Mouse (Mus musculus) limb, embryonic 14.5 days (tissue): ENCODE data around the gene Ubald2. TPM values are rescaled to one million over a fixed set of nuclear protein-coding genes. Genes with fewer than 3 reads are reported as not detected.

Experiments used
- ATAC-seq: fragments of 200-750 bp; cut with Nextera tagmentation; 2 replicates; pipeline ENCODE4 v1.8.0; 2017; ENCODE audit warnings: low read depth, moderate number of reproducible peaks, moderate TSS enrichment; ENCODE audit not compliant: low FRiP score
- DNase-seq: peaks from one replicate; pipeline ENCODE4 v3.0.0-alpha.2; 2015; ENCODE audit warnings: low spot score
- H3K27ac ChIP-seq: fragments of 300-500 bp; sonication (generic); replicated peaks from 2 replicates; pipeline ENCODE4 v1.5.1; 2014; ENCODE audit warnings: low read depth, mild to moderate bottlenecking, low read length, moderate library complexity, mixed read lengths
- H3K27me3 ChIP-seq: fragments of 300-500 bp; sonication (generic); 2 replicates; pipeline ENCODE4 v1.6.1; 2014; ENCODE audit warnings: low read length, mixed read lengths; ENCODE audit not compliant: control insufficient read depth, insufficient read depth
- H3K36me3 ChIP-seq: fragments of 300-500 bp; sonication (generic); 2 replicates; pipeline ENCODE4 v1.6.1; 2014; ENCODE audit warnings: mild to moderate bottlenecking, low read length, moderate library complexity, mixed read lengths; ENCODE audit not compliant: control insufficient read depth, insufficient read depth
- H3K4me1 ChIP-seq: fragments of 300-500 bp; sonication (generic); 2 replicates; pipeline ENCODE4 v1.6.1; 2014; ENCODE audit warnings: antibody characterized with exemption, low read length, mixed read lengths; ENCODE audit not compliant: control insufficient read depth, insufficient read depth
- H3K4me2 ChIP-seq: fragments of 300-500 bp; sonication (generic); replicated peaks from 2 replicates; pipeline ENCODE4 v1.6.1; 2014; ENCODE audit warnings: low read depth, mild to moderate bottlenecking, low read length, moderate library complexity; ENCODE audit not compliant: severe bottlenecking
- H3K4me3 ChIP-seq: fragments of 300-500 bp; sonication (generic); replicated peaks from 2 replicates; pipeline ENCODE4 v1.5.1; 2014; ENCODE audit warnings: low read length
- H3K9ac ChIP-seq: fragments of 300-500 bp; sonication (generic); 2 replicates; pipeline ENCODE4 v1.6.1; 2014; ENCODE audit warnings: mild to moderate bottlenecking, low read depth, low read length, moderate library complexity; ENCODE audit not compliant: severe bottlenecking
- H3K9me3 ChIP-seq: fragments of 300-500 bp; sonication (generic); 2 replicates; pipeline ENCODE4 v1.6.1; 2016; ENCODE audit warnings: low read length; ENCODE audit not compliant: control insufficient read depth
- POLR2A ChIP-seq: fragments of 200-500 bp; IDR thresholded peaks from 2 replicates; pipeline ENCODE4 v1.8.0; 2012; ENCODE audit warnings: inconsistent platforms, mild to moderate bottlenecking, moderate library complexity, borderline replicate concordance; ENCODE audit not compliant: insufficient read depth, insufficient read length; ENCODE audit errors: extremely low read depth
- WGBS: fragments of 180-500 bp; shearing (Covaris S2); extraction: QIAGEN DNeasy Blood & Tissue Kit; methylation state at CpG from one replicate; pipeline ENCODE4 v1.1.7; 2014; 5-methylcytosine and 5-hydroxymethylcytosine counted together
- polyA plus RNA-seq, 2 experiments: library from polyadenylated mRNA; depleted of rRNA in 1 of 2; stranded (reverse) in 1 of 2; unstranded in 1 of 2; fragments of >200 nt; fragmentation: Nextera tagmentation in 1 of 2; extraction: Ambion mirVana in 1 of 2; gene quantifications; 2 replicates each; pipeline versions ENCODE4 v1.2.1 to v1.2.3; 2012 to 2014

The Ubald2 gene
- polyA plus RNA-seq, 2 experiments: 46.2 to 131 TPM

DNA sequence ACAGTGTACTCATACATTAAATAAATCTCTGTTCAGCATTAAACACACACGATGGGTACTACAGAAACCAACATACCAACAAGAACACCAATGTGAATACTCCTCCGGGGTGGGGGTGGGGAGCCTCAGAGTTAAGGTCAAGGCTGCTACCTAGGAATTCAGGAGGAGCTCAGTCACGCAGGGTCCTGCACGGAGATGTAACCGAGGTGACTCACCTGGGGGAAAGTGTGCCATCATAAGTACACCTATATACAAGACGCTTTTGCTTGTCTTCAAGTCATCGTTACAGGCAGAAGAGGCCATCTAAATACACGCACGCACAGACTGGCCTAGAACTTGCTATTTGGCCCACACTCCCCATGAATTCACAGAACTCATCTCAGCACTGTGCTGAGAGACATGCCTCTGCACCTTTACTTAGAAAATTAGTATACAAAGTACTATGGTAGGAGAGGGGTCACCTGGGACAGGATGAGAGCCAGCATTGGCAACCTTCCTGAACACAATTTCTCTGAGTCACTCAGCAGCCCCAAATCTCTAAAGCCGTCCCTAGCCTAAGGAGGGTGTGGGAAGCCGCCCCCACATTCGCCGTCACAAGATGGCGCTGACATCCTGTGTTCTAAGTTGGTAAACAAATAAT, 44.9 kb upstream of the Ubald2 start:
- H3K9ac ChIP-seq: no peak overlapping the region
- H3K4me1 ChIP-seq: peaks cover 15% of the 10 kb centered on the region
- 0 out of 2 replicates have a peak, but pooled peaks have one; percentile 45 for ATAC-seq
- H3K4me3 ChIP-seq: no peak overlapping the region
- no peak overlapping the region for H3K27ac ChIP-seq
- no peak overlapping the region for H3K4me2 ChIP-seq
- H3K27me3 ChIP-seq: no peaks in the 10 kb centered on the region
- TF ChIP-seq POLR2A: no peak
- 64% methylated on average over 14 of the region's 14 CpGs for WGBS
- H3K9me3 ChIP-seq: no peaks in the 10 kb centered on the region
- no peaks in the 10 kb centered on the region; the same call in 1 of the 2 replicates for H3K36me3 ChIP-seq
- peak; percentile 49 for DNase-seq

- no peak for TF ChIP-seq POLR2A
- no peak for DNase-seq
- H3K36me3 ChIP-seq: peaks cover 14% of the 10 kb centered on the region
- H3K4me3 ChIP-seq: no peak overlapping the region
- H3K27ac ChIP-seq: no peak overlapping the region
- H3K9ac ChIP-seq: no peak overlapping the region
- no peak for ATAC-seq
- no peaks in the 10 kb centered on the region for H3K4me1 ChIP-seq
- H3K27me3 ChIP-seq: no peaks in the 10 kb centered on the region
- no peaks in the 10 kb centered on the region for H3K9me3 ChIP-seq
- 82% methylated on average over 4 of the region's 4 CpGs for WGBS
- no peak overlapping the region for H3K4me2 ChIP-seq
Observed at GRCm38 (mm10) chr11:116394769-116395168, 39.1 kb upstream of the Ubald2 start.

DNA sequence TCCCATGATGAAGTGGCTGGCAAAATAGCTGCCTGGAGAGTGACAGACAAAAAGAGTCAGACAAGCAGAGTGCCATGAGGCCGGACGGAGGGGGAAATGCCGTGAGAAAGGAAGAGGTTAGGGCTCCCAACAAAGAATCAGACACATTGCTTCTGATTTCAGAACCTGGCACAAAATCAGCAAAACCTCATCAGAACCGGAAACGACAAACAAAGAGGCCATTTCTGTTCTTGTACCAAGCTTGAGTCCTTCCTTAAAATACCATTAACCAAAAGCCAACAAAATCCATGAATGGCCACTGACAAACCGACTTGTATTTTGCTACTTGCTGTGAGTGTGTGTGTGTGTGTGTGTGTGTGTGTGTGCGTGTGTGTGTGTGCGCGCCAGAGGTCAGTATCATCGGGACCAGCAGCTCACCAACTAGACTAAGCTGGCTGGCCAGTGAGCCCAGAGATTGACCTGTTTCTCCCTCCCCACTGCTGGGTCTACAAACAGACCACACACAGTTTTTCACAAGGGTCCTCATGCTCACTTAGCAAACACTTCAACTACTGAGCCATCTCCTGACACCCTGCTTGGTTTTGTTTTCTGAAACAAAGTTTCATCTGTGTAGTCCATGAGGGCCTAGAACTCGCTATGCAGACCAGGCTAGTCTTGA, 37.5 kb upstream of the Ubald2 start:
- Histone ChIP-seq H3K4me2 (no peak overlapping the region), H3K36me3 (peaks cover 14% of the 10 kb centered on the region), H3K4me1 (no peaks in the 10 kb centered on the region), H3K9ac (no peak overlapping the region), H3K9me3 (no peaks in the 10 kb centered on the region), H3K27me3 (no peaks in the 10 kb centered on the region), H3K4me3 (no peak overlapping the region), H3K27ac (no peak overlapping the region)
- 91% methylated on average over 11 of the region's 11 CpGs for WGBS
- no peak for ATAC-seq
- TF ChIP-seq POLR2A: no peak
- no peak for DNase-seq

GRCm38 (mm10) chr11:116396934-116397330, 37.0 kb upstream of the Ubald2 start:
- no peak overlapping the region for H3K4me2 ChIP-seq
- H3K36me3 ChIP-seq: peaks cover 14% of the 10 kb centered on the region
- 97% methylated on average over 3 of the region's 3 CpGs for WGBS
- H3K4me3 ChIP-seq: no peak overlapping the region
- no peak overlapping the region for H3K9ac ChIP-seq
- no peak for TF ChIP-seq POLR2A
- H3K27me3 ChIP-seq: no peaks in the 10 kb centered on the region
- DNase-seq (no peak), ATAC-seq (no peak)
- no peak overlapping the region for H3K27ac ChIP-seq
- no peaks in the 10 kb centered on the region for H3K4me1 ChIP-seq
- no peaks in the 10 kb centered on the region for H3K9me3 ChIP-seq

- H3K4me2 ChIP-seq: no peak overlapping the region
- H3K27ac ChIP-seq: no peak overlapping the region
- no peak for ATAC-seq
- peaks cover 14% of the 10 kb centered on the region for H3K36me3 ChIP-seq
- TF ChIP-seq POLR2A: no peak
- no peaks in the 10 kb centered on the region for H3K9me3 ChIP-seq
- DNase-seq: no peak
- H3K9ac ChIP-seq: no peak overlapping the region
- WGBS: 67% methylated on average over 8 of the region's 8 CpGs
- H3K4me3 ChIP-seq: no peak overlapping the region
- H3K4me1 ChIP-seq: no peaks in the 10 kb centered on the region
- no peaks in the 10 kb centered on the region for H3K27me3 ChIP-seq
Observed at GRCm38 (mm10) chr11:116397517-116398347, 36.2 kb upstream of the Ubald2 start.
